Mouse (Mus musculus) lung, postnatal 10 days (tissue): ENCODE data around the gene Crebrf.

ENCODE experiments used
- DNase-seq: peaks from one replicate; pipeline ENCODE4 v3.0.0; 2021

Gene Crebrf

GRCm38 (mm10) chr17:26779471-26779870, 64.0 kb downstream of the Crebrf start:
- DNase-seq = no peak

GRCm38 (mm10) chr17:26780750-26781571, 65.5 kb downstream of the Crebrf start, which contains the start of gene Bnip1:
Gene Bnip1 (plus strand): TSS chr17:26781066.
- DNase-seq = peak; percentile 86

GRCm38 (mm10) chr17:26781610-26782043, 66.2 kb downstream of the Crebrf start:
- DNase-seq = no peak

DNA sequence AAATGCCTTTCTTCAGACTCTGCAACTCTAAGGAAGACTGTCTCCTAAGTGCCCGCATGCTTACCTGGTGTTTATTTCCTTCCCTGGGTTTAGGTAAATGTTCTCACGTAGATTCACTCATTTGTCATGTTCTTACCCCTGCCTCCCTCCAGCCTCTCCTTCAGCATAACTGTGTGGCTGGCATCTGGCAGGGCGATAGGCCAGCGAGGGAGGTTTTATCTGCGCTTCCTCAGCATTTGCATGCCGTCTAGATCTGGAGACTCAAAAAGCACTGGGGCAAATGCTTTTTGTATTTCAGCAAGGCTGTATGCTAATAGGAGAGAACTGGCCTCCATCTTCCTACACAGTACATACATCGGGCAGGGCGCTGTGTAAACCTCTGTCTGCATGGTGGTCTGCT, 69.1 kb downstream of the Crebrf start:
- DNase-seq = no peak

- no peak for DNase-seq
These were observed 71.1 kb downstream of the Crebrf start for GRCm38 (mm10) chr17:26786586-26786985.

DNA sequence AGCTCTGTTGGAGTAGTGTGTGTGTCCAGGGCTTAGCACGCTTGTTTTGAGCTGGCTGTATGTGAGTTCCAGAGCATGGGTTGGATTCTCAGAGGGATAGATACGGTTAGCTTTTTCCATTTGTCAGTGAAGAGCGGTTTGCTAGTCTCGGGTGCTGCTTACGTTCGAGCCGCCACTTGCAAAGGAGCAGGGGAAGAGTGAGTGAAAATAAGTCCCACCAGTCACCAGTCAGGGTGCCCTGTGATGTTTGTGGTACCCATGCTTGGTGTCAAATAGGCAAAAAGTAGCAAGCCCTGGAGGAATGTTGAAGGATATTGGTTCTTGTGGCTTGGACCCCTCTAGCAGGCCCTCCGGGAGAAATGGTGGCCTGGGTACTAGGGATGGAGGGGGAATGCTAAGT, 73.5 kb downstream of the Crebrf start:
- DNase-seq = no peak

- DNase-seq = no peak
These were observed 74.2 kb downstream of the Crebrf start for GRCm38 (mm10) chr17:26789460-26790268.

- no peak for DNase-seq
These were observed 75.1 kb downstream of the Crebrf start for GRCm38 (mm10) chr17:26790269-26791214.

DNA sequence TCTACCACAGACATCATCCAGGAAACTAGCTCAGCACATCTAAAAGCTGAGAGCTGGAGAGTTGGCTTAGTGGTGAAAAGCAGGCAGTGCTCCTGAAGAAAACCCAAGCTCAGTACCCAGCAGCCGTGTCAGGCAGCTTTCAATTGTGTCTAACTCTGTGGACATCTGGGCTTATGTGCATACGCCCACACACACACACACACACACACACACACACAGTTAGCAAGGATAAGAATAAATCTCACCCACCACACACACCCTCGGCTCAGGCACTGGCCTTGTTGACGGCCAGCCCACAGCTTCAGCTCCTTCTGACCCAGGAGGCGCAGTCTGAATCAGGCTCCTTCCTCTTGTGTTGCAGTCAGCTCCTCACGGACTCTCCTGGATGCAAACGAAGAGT, 76.1 kb downstream of the Crebrf start:
- DNase-seq = no peak

DNA sequence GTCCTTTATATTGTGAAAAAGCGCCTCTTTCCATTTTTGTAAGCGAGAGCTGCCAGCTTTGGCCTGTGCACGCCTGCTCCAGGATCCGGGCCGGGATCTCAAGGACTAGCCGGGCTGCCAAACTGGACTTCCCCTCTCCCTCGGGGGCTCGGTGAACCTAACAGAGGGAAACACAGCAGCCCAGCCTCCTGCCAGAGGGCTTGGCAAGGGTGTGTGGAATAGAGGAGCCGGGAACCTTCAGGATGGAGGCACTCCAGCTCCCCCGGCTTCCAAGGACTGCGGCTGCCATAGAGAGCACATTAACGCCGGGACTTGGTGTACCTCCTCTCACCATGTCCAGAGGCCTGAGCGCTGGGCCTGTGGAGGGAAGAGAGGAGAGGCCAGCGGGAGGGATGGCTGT, 76.6 kb downstream of the Crebrf start:
- DNase-seq = no peak

DNA sequence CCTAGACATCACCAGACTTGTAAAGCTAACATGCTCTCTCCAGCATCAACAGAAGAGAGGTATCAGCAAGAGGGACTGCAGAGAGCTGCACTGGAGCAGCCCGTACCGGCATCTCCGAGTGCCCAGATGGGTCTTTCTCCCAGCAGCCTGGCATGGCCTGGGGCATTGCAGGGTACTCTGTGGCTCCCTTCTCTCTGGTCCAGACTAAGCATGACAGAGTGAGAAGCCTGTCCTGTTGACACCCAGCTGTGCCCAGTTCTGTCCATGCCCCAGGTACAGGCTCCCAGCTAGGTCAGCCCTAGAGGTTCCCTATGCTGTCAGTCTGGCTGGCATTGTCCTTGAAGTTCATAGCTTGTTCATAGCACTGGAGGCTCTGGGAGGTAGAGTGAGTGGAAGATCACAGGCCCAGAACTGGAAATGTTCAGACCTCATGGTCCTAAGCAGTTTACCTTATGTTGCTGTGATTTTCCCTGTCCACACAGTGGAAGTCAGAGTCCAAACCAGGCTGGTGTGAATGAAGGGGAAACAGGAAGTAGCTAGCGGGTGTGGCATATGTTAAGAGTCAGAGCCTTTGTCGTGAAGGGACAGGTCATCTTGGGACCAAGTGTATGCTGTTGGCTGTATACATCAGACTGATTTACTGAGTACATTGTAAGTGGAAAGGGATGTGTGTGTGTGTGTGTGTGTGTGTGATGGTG, 77.8 kb downstream of the Crebrf start:
- DNase-seq = no peak

DNA sequence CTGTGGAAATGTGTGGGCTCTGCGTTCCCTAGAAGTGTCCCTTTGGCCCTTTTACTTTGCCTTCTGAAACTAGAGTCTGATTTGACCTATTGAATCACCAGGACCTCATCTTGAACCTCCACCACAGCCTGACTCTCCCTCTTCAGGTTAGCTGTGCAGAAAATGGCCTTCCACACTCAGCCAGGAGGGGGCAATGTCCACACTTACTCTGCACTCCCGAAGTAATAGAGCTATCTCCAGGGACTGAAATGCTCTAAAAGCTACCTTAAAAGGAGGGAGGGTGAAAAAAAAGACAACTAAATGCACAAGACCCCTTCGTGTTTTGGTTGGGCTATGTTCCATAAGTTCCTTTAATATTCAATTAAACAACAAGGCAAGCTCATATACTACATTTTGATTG, 79.3 kb downstream of the Crebrf start:
- DNase-seq = peak; percentile 78

- DNase-seq = no peak
These were observed 79.9 kb downstream of the Crebrf start for GRCm38 (mm10) chr17:26795386-26795785.

- DNase-seq = no peak
These were observed 82.1 kb downstream of the Crebrf start for GRCm38 (mm10) chr17:26797379-26798128.

DNA sequence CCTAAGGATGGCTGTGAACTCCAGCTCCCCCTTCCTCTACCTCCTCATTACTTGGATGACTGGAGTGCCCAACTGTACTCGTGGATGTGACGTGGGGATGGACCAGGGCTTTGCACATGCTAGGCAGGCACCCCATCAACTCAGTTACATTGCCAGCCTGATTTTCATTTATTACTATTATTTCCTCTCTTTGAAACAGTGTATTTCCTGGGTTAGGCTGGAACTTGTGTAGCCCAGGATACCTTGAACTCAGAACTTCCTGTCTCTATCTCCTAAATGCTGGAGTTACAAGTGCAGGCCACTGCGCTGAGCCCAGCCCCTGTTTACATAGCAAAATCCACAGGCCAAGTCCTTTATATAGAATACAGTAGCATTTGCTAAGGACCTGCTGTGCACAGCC, 87.4 kb downstream of the Crebrf start:
- DNase-seq = no peak

- no peak for DNase-seq
These were observed 97.2 kb downstream of the Crebrf start for GRCm38 (mm10) chr17:26812607-26813006.

DNA sequence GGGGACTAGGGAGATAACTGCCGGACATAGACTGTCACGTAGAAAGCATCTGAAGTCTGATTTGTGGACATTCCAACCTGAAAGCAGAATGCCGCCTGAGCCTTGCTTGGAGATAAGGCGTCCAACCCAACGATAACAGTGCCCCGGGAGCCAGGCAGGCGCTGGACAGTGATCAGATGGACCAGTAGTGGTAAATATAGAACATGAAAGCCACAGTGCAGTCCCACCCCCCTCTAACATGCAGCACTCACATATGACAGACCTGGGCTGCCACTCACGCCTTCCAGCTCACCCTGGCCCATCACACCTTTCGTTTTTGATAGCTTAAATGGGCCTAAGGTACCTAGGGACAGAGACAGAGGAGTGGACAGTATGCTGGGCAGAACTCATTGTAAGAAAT, 98.0 kb downstream of the Crebrf start:
- no peak for DNase-seq

DNA sequence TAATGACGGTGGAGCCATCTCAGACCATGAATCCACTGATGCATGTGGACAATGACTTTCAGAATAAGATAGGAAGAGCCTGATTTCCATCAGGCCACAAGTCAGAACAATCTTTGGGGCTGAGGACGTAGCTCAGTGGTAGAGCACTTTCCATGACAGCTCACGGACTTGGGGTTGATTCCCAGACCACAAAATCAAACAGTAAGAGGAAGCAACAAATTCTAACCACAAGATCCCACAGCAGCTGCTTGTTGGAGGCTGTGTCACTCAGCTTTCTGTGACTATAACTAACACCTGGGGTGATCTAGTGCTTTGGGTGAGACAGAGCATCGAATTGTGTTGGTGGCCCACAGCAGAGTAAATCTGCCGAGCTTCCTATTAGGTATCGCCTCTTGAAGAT, 101.4 kb downstream of the Crebrf start:
- no peak for DNase-seq

GRCm38 (mm10) chr17:26817776-26818175, 102.3 kb downstream of the Crebrf start:
- no peak for DNase-seq

DNA sequence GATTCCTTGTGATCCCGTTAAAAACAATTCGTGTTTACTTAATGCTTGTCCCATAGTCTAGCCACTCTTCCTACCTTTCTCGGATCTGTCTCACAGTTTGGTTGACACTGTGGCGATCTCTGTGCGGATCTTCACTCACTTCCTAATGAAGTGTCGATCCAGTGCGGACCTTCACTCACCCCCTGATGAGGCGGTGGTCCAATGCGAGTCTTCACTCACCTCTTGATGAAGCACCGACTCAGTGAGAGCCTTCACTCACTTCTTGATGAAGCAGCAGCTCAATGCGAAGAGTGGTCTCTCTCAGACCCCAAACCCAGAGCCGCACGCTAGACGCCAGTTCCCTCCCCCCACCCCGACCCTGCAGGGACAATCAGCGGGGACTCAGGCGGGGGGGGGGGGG, 110.7 kb downstream of the Crebrf start:
- DNase-seq = no peak
